Mouse (Mus musculus): ENCODE data around the gene Tom1. TPM values are rescaled to one million over a fixed set of nuclear protein-coding genes. Genes with fewer than 3 reads are reported as not detected.

The Tom1 gene
- polyA plus RNA-seq, 1 experiment from 2014 or later = 32.6 TPM

DNA sequence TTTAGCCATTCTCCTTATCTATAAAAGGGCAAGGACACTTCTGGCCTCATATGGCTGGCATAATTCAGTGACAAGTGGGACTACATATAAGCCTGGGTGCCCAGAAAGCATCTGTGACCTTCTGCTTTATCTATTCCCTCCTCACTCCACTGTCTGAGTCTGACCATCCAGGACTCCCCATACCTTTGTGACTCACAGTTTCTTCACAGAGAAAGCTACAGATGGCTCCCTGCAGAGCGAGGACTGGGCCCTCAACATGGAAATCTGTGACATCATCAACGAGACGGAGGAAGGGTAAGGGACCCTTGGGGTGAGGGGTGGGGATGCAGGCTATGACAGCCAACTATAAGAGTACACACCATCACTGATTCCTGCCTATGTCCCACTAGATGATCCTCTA, 14.3 kb downstream of the Tom1 start:
- H3K27ac ChIP-seq = no peak overlapping the region
- no peaks in the 10 kb centered on the region for H3K9me3 ChIP-seq
- ATAC-seq = no peak
- no peak overlapping the region for H3K4me3 ChIP-seq (replicated peaks)
- no peaks in the 10 kb centered on the region for H3K36me3 ChIP-seq
- no peaks in the 10 kb centered on the region for H3K27me3 ChIP-seq (replicated peaks)
- H3K9ac ChIP-seq = no peak overlapping the region
- 85% methylated on average over 3 of the region's 3 CpGs for WGBS
- no peak overlapping the region for H3K4me2 ChIP-seq (replicated peaks)
- H3K4me1 ChIP-seq (replicated peaks) = no peaks in the 10 kb centered on the region

DNA sequence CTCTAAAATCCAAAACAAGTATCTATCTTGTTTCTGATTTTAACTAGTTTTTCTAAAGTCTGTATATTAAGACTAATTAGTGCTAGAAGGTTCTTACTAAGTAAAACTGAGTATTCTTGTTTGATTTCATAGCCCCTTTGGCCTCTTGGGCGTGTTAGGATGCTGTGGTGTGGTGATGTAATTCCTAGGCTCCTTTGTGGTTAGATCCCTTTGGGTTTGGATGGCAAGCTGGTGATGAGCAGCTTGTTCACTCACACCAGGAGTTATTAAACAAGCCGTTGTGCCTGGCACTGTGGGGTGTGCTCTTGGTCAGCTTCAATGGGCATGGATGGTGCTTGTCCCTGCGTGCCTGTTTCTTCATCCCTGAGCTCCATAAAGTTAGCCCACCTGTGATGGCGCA, 19.8 kb downstream of the Tom1 start:
- no peaks in the 10 kb centered on the region for H3K4me1 ChIP-seq (replicated peaks)
- no peaks in the 10 kb centered on the region for H3K36me3 ChIP-seq
- H3K27ac ChIP-seq = no peak overlapping the region
- no peaks in the 10 kb centered on the region for H3K27me3 ChIP-seq (replicated peaks)
- no peak overlapping the region for H3K4me2 ChIP-seq (replicated peaks)
- H3K4me3 ChIP-seq (replicated peaks) = no peak overlapping the region
- H3K9me3 ChIP-seq = no peaks in the 10 kb centered on the region
- WGBS = 88% methylated on average over 4 of the region's 4 CpGs
- ATAC-seq = no peak
- H3K9ac ChIP-seq = no peak overlapping the region

DNA sequence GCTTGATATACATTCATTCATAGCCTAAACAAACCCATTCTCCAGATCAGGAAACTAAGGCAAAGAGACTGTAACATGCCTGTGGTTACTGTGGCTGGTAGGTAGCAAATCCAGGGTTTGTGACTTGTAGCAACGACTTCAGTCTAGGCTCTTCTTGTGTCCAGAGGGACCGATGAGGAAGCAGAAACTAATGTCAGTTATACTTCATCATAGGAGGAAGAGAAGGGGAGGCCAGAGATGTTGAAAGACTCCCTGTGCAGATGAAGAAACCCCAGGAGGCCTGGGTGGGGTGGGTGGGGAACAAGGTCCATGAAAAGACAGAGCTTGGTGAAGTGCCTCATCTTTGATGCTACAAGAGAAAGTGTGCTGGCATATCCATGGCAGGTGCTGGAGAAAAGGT, 22.2 kb downstream of the Tom1 start:
- Histone ChIP-seq H3K9me3 (no peaks in the 10 kb centered on the region), H3K4me3 (replicated peaks) (no peak overlapping the region), H3K36me3 (0 out of 2 replicates have a peak, but pooled peaks cover 2% of the 10 kb centered on the region), H3K4me1 (replicated peaks) (no peaks in the 10 kb centered on the region), H3K27ac (no peak overlapping the region), H3K27me3 (replicated peaks) (no peaks in the 10 kb centered on the region), H3K4me2 (replicated peaks) (no peak overlapping the region), H3K9ac (no peak overlapping the region)
- ATAC-seq = no peak
- 93% methylated on average over 2 of the region's 2 CpGs for WGBS

DNA sequence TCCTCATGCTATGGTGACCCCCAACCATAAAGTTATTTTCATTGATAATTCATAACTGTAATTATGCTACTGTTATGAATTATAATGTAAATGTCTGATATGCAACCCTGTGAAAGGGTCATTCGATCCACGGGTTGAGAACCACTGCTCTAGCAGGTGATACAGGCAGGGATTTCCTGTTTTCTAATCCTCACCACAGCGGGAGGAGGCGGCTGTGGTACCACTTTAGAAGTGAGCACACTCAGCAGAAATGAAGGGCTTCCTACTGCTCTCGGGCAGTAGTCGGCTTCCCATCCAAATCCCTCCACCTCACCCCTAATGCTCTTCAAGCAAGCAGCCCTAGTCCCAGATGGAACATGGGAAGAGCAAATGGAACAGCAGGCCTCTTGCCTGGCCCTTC, 26.5 kb downstream of the Tom1 start:
- WGBS = 82% methylated on average over 6 of the region's 6 CpGs
- Histone ChIP-seq H3K36me3 (0 out of 2 replicates have a peak, but pooled peaks cover 2% of the 10 kb centered on the region), H3K4me2 (replicated peaks) (no peak overlapping the region), H3K9ac (no peak overlapping the region), H3K27me3 (replicated peaks) (no peaks in the 10 kb centered on the region), H3K9me3 (no peaks in the 10 kb centered on the region), H3K4me1 (replicated peaks) (no peaks in the 10 kb centered on the region), H3K4me3 (replicated peaks) (no peak overlapping the region), H3K27ac (no peak overlapping the region)
- ATAC-seq = no peak

DNA sequence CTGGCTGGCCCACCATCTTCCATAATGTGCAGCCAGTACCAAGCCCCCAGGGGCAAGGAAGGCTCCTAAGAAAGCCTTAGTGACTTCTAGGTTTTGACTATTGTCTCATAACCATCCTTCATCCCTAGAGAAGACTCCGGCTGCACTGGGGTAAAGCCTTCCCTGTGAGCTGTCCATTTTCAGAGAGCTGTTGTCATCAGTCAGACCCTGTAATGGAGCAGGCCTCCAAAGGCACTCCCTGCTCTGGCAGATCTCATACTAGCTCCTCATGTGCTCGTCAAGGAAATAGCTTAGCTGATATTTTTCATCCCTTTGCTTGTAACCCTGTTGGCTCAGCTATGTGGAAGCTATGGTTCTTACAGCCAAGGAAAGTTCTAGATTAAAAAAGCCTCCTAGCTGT, 27.3 kb downstream of the Tom1 start:
- Histone ChIP-seq H3K27ac (no peak overlapping the region), H3K9ac (no peak overlapping the region), H3K4me1 (replicated peaks) (no peaks in the 10 kb centered on the region), H3K36me3 (0 out of 2 replicates have a peak, but pooled peaks cover 2% of the 10 kb centered on the region), H3K27me3 (replicated peaks) (no peaks in the 10 kb centered on the region), H3K9me3 (no peaks in the 10 kb centered on the region), H3K4me2 (replicated peaks) (no peak overlapping the region), H3K4me3 (replicated peaks) (no peak overlapping the region)
- ATAC-seq = no peak
- WGBS = 76% methylated on average over 2 of the region's 2 CpGs

DNA sequence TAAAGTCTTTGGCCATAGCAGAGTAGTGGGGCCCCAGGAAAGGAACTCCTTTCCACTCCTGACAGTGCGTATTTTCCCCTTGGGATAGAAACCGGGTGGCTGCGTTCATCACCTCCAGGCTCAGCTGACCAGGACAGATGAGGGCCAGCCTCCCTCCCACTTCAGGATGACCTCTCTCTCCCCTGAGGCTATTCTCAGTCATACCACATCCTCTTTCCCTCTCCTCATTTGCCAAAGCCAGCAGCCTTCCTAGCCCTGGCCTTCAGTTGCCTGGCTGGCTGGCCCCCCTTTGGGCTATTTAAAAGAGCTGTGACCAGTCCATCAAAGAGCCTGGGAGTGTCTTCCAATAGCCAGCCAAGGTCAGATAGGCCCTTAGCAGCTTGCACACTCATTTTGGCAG, 29.8 kb downstream of the Tom1 start:
- H3K9me3 ChIP-seq = no peaks in the 10 kb centered on the region
- WGBS = 70% methylated on average over 3 of the region's 3 CpGs
- no peak for ATAC-seq
- H3K9ac ChIP-seq = no peak overlapping the region
- H3K27ac ChIP-seq = no peak overlapping the region
- H3K27me3 ChIP-seq (replicated peaks) = no peaks in the 10 kb centered on the region
- H3K36me3 ChIP-seq = 0 out of 2 replicates have a peak, but pooled peaks cover 2% of the 10 kb centered on the region
- no peak overlapping the region for H3K4me2 ChIP-seq (replicated peaks)
- H3K4me3 ChIP-seq (replicated peaks) = no peak overlapping the region
- no peaks in the 10 kb centered on the region for H3K4me1 ChIP-seq (replicated peaks)

DNA sequence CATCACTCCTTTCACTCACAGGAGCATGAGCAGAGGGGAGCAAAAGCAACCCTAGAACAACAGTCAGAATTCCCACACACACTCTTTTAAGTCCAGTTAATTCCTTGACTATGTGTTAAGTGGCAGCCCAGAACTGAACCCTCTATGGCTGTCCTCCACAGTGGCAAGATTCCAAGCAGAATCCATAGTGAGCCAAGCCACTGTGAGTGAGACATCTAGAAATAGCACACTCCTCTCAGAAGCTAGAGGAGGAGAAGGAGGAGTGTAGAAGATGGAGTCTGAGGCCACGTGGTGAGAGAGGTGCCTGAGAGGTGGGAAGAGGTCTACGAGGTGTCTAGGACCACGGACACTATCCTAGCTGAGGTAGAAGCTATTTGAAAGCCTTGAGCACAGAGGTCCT, 31.3 kb downstream of the Tom1 start:
- ATAC-seq = no peak
- no peaks in the 10 kb centered on the region for H3K27me3 ChIP-seq (replicated peaks)
- no peak overlapping the region for H3K27ac ChIP-seq
- no peak overlapping the region for H3K4me3 ChIP-seq (replicated peaks)
- H3K36me3 ChIP-seq = no peaks in the 10 kb centered on the region
- H3K4me2 ChIP-seq (replicated peaks) = no peak overlapping the region
- no peaks in the 10 kb centered on the region for H3K4me1 ChIP-seq (replicated peaks)
- WGBS = 88% methylated on average over 3 of the region's 3 CpGs
- H3K9ac ChIP-seq = no peak overlapping the region
- H3K9me3 ChIP-seq = no peaks in the 10 kb centered on the region

DNA sequence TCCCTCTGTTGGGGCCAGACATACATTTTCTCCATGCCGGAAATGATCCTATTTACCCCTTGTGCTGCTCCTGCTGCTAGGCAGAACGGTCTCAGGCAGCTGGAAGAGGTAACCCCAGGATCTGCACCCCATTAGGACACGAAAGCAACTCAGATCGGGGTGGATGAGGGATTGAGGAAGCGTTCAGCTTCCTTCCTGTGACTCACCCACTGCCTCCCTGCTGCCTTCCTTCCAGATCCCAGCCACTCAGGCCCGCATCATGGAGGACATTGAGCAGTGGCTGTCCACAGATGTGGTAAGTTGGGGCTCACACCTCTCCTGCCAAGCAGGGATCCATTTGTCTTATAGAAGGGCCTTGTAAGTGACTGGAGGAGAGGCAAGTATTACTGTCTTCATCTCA, 33.8 kb downstream of the Tom1 start:
- no peaks in the 10 kb centered on the region for H3K4me1 ChIP-seq (replicated peaks)
- no peaks in the 10 kb centered on the region for H3K9me3 ChIP-seq
- no peaks in the 10 kb centered on the region for H3K27me3 ChIP-seq (replicated peaks)
- no peak overlapping the region for H3K9ac ChIP-seq
- no peaks in the 10 kb centered on the region for H3K36me3 ChIP-seq
- 60% methylated on average over 6 of the region's 6 CpGs for WGBS
- H3K4me2 ChIP-seq (replicated peaks) = no peak overlapping the region
- no peak overlapping the region for H3K4me3 ChIP-seq (replicated peaks)
- no peak for ATAC-seq
- H3K27ac ChIP-seq = no peak overlapping the region

DNA sequence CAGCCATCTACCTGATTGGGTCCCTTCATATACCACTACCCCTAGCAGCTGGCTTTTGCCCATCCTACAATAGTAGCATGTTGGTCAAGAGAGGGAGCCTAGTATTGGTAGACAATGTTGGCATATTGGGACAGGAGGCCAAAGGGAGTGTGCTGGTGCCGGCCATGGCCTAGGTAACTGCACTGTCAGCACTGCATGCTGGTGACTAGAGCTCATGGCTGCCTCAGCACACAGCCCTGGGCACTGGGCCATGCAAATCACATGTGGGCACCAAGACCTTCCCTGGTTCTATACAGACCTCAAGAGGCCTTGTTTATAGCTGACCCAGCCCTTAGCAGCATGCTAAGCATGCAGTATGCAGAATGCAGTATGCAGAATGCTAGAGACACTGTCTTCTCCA, 36.8 kb downstream of the Tom1 start:
- Histone ChIP-seq H3K9ac (no peak overlapping the region), H3K9me3 (no peaks in the 10 kb centered on the region), H3K4me2 (replicated peaks) (no peak overlapping the region), H3K4me1 (replicated peaks) (no peaks in the 10 kb centered on the region), H3K27me3 (replicated peaks) (no peaks in the 10 kb centered on the region), H3K4me3 (replicated peaks) (no peak overlapping the region), H3K36me3 (no peaks in the 10 kb centered on the region), H3K27ac (no peak overlapping the region)
- WGBS = 79% methylated on average over 1 of the region's 1 CpGs
- ATAC-seq = no peak

DNA sequence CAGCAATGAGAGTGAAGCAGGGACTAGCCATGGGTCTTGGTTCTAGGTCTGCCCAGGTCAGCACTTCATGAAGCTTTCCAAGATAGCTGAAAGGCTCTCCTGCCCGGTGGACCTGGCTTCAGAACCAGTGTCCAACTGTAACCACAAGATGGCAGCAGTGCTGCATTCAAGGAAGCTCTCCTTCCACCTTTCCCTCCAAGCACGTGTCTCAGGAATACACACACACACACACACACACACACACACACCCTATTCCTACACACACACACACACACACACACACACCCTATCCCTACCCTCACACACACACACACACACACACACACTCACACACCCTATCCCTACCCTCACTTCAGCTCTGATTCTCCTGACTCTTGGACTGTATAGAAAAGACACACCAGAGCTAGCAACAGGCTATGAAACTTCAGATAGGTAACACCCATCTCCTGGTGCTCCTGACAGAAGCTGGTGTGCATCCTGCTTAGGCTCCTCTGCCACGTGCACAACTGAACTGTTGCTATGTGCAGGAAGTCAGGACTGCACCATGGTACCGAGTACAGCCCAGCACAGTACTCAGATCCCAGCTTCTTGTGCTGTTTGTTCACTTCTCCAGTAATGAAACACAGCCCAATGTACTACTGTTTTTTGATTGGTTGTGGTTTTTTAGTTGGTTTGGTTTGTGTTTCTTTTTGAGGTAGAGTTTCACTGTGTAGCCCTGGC, 38.3 kb downstream of the Tom1 start:
- peak; percentile 86 for ATAC-seq
- Histone ChIP-seq H3K4me1 (replicated peaks) (no peaks in the 10 kb centered on the region), H3K4me3 (replicated peaks) (no peak overlapping the region), H3K9ac (no peak overlapping the region), H3K9me3 (no peaks in the 10 kb centered on the region), H3K4me2 (replicated peaks) (no peak overlapping the region), H3K36me3 (no peaks in the 10 kb centered on the region), H3K27ac (no peak overlapping the region), H3K27me3 (replicated peaks) (no peaks in the 10 kb centered on the region)
- 26% methylated on average over 4 of the region's 4 CpGs for WGBS

DNA sequence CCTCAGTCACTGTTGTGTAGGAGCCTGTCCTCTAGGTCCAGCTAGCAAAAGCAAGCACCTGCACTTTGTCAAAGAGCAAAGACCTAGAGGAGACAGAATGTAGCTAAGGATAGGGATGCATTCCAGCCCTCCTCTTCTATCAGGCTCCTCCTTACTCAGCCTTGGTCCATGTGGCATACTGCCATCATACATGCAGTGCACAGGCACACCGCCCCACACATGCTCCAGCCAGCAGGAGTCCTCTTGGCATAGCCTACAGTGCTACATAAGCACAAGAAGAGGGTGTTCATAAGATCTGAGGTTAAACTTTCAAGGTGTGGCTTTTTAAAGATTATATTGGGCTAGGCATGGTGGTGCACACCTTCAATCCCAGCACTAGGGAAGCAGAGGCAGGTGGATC, 41.4 kb downstream of the Tom1 start:
- no peak for ATAC-seq
- no peak overlapping the region for H3K27ac ChIP-seq
- no peaks in the 10 kb centered on the region for H3K27me3 ChIP-seq (replicated peaks)
- 93% methylated on average over 1 of the region's 1 CpGs for WGBS
- no peaks in the 10 kb centered on the region for H3K9me3 ChIP-seq
- no peak overlapping the region for H3K4me2 ChIP-seq (replicated peaks)
- no peak overlapping the region for H3K9ac ChIP-seq
- no peaks in the 10 kb centered on the region for H3K4me1 ChIP-seq (replicated peaks)
- no peaks in the 10 kb centered on the region for H3K36me3 ChIP-seq
- no peak overlapping the region for H3K4me3 ChIP-seq (replicated peaks)

DNA sequence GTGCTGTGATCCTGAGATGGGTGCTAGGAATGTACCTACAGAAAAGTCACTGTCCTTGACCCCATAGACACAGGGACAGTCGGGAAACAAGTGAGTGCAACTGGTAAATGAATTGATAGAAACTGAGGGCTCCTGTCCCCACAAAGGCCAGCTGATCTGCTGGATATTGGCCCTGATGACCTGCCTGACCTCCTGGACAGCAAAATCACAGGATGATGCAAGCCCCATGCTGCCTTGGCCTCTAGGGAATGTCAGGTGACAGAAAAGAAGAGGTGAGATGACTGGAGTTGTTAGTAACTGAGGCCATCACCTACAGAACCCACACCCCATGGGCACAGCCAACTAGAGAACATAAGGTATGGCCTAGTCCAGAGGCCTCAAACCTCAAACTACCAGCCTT, 44.7 kb downstream of the Tom1 start:
- H3K4me1 ChIP-seq (replicated peaks) = no peaks in the 10 kb centered on the region
- whole genome bisulfite sequencing = 81% methylated on average over 1 of the region's 1 CpGs
- no peak overlapping the region for H3K27ac ChIP-seq
- no peak overlapping the region for H3K9ac ChIP-seq
- no peaks in the 10 kb centered on the region for H3K36me3 ChIP-seq
- no peak for ATAC-seq
- no peak overlapping the region for H3K4me2 ChIP-seq (replicated peaks)
- no peak overlapping the region for H3K4me3 ChIP-seq (replicated peaks)
- no peaks in the 10 kb centered on the region for H3K27me3 ChIP-seq (replicated peaks)
- no peaks in the 10 kb centered on the region for H3K9me3 ChIP-seq

DNA sequence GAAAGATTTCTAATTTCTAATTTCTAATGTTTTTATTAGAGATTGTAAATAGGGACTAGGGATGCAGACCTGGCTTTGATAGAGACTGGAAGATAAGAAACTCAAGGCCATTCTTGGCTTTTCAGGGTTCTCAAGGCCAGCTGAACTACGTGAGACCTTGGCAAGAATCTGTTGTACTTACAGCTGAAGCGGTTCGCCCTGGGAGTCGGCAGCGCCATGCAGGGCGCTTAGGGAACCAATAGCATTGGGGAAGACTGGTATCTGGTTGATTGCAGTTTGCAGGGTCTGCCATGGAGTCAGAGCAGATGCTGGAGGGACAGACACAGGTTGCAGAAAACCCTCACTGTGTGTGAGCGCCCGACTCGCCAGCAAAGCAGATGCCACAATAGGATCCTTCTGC, 45.3 kb downstream of the Tom1 start:
- Histone ChIP-seq H3K4me1 (replicated peaks) (peaks cover 4% of the 10 kb centered on the region; the same call in 1 of the 2 replicates), H3K4me2 (replicated peaks) (no peak overlapping the region), H3K27me3 (replicated peaks) (no peaks in the 10 kb centered on the region), H3K27ac (no peak overlapping the region), H3K9me3 (no peaks in the 10 kb centered on the region), H3K36me3 (no peaks in the 10 kb centered on the region), H3K9ac (no peak overlapping the region), H3K4me3 (replicated peaks) (no peak overlapping the region)
- WGBS = 92% methylated on average over 9 of the region's 9 CpGs
- no peak for ATAC-seq
